Mouse (Mus musculus) heart, postnatal 10 days (tissue): Measurements from ENCODE around the gene Pgr. TPM values are rescaled to one million over a fixed set of nuclear protein-coding genes. Genes with fewer than 3 reads are reported as not detected.

Experiments
- DNase-seq, 2 experiments: peaks; one replicate each; pipeline ENCODE4 v3.0.0; 2021
- intact Hi-C: fragments of 180-260 bp; cut with DNase I; formaldehyde crosslinking; loops from one replicate; pipeline ENCODE4 v1.15.1; 2025
- total RNA-seq, 2 experiments: library from RNA; stranded (reverse); gene quantifications; 2 replicates each; pipeline ENCODE4 v1.2.3; 2021

Gene Pgr
- under 1 TPM in 1 of 2 experiments, not detected in 1; 0.05 TPM for total RNA-seq

- no peak for DNase-seq
- intact Hi-C loops = no loop called here
These were observed at the start of gene Pgr for GRCm38 (mm10) chr9:8899616-8900202. Gene Pgr (plus strand): TSS chr9:8899833.

DNA sequence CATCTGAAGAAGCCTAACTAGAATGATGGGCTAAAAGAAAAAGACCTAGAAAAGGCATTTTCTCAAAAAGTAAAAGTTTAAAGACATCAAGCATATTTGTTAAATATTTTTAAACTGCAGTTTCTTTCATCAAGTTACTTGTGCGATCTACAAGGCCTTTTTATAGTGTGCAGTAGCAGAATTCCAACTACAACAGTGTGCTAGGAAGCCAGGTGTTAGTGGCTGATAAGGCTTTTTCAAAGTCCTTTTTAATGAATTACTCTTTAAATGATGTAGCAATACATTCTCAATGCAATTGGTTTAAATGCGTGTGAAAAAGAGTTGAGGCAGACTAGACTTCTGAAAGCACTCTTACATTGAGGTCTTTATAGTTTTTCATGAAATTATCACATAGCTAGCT is 42.2 kb upstream of the Pgr start:
- intact Hi-C loops = no loop called here
- no peak for DNase-seq

DNA sequence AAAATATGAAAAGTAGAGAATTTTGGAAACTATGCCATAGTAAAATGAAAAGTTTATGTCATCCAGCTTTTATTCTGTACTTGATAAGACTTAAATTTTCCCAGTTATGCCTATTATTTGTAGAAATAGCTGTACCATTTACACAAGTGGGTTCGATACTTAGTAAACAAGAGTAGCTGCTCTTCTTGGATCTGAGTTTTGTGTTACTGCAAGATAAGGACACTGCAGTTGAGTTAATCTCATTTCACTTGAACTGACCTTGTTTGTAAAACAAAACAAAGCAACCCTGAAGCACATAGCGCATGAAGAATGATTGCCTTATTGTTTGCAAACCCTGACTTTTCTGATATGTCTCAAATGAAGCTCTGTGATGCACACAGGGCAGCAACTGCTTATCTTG is 31.1 kb upstream of the Pgr start:
- DNase-seq = no peak
- intact Hi-C loops = no loop called here

DNA sequence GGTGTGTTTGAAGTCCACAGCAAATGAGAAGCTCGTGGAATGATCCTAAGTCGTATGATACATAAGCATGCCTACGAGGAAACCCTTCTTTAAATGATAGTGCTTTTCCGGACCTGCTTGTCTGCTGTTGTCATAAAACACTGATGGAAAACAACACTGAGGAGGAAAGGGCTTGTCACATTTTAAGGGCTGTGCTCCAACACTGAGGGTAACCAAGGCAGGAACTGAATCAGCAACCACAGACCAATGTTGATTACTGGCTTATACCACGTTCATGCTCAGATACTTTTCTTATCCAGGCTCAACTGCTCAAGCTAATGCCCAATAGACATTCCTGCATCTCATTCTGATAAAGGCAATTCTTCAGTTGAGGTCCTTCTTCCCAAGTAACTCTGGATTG is 4.4 kb upstream of the Pgr start:
- intact Hi-C loops = no loop called here
- DNase-seq = no peak

- intact Hi-C loops = no loop called here
- peak; percentile 2 to 6 for DNase-seq
These were observed 775 bp downstream of the Pgr start for GRCm38 (mm10) chr9:8900203-8901012.

DNA sequence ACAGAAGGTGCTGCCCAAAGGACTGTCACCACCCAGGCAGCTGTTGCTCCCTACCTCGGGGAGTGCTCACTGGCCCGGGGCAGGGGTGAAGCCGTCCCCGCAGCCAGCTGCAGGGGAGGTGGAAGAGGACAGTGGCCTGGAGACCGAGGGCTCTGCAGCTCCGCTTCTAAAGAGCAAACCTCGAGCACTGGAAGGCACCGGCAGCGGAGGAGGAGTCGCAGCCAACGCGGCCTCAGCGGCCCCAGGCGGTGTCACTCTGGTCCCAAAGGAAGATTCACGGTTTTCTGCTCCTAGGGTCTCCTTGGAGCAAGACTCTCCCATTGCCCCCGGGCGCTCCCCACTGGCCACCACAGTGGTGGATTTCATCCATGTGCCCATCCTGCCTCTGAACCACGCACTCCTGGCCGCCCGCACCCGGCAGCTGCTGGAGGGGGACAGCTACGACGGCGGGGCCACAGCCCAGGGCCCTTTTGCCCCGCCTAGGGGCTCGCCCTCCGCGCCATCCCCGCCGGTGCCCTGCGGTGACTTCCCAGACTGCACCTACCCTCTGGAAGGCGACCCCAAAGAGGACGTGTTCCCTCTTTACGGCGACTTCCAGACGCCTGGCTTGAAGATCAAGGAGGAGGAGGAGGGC is 1.5 kb downstream of the Pgr start:
- peak; percentile 3 to 5 for DNase-seq
- intact Hi-C loops = no loop called here

GRCm38 (mm10) chr9:8901647-8902131 is 2.1 kb downstream of the Pgr start:
- intact Hi-C loops = no loop called here
- DNase-seq = peak; percentile 0 to 1

DNA sequence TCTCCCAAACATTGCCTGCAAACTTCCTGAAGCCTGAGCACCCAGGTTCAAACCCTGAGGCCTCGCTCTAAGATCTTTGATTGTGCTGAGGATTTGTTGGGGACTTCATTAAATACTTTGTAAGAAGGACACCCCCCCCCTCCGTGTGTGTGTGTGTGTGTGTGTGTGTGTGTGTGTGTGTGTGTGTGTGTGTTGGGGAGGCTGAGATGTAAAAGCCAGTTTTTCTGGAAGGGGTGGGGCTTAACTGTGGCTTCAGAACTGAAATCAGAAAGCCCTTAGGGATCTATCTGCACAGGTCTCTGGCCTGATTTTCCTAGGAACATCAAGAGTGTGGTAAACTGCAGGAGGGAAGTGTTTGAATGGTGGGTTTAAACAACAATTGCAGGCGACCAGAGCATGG is 2.6 kb downstream of the Pgr start:
- intact Hi-C loops = no loop called here
- DNase-seq = no peak

GRCm38 (mm10) chr9:8927561-8927960 is 27.9 kb downstream of the Pgr start:
- no peak for DNase-seq
- intact Hi-C loops = no loop called here

DNA sequence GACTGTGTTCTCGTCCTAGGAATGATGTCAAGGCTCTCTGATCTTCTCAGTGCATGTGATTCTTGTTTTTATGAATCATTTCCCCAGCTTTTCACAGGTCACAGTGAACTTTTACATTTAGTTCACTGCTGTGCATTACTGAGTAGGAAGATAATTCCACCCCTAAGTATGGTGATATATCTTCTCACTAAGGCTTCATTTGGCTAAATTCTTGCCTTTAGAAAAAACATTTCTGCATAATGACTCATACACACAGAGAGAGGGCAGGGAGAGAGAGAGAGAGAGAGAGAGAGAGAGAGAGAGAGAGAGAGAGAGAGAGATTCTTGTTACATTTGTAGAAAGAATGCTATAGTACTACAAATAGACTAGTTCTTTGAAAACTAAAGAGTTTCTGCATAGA is 38.1 kb downstream of the Pgr start:
- DNase-seq = no peak
- intact Hi-C loops = no loop called here

GRCm38 (mm10) chr9:8953306-8953705 is 53.7 kb downstream of the Pgr start:
- no peak for DNase-seq
- intact Hi-C loops = no loop called here

DNA sequence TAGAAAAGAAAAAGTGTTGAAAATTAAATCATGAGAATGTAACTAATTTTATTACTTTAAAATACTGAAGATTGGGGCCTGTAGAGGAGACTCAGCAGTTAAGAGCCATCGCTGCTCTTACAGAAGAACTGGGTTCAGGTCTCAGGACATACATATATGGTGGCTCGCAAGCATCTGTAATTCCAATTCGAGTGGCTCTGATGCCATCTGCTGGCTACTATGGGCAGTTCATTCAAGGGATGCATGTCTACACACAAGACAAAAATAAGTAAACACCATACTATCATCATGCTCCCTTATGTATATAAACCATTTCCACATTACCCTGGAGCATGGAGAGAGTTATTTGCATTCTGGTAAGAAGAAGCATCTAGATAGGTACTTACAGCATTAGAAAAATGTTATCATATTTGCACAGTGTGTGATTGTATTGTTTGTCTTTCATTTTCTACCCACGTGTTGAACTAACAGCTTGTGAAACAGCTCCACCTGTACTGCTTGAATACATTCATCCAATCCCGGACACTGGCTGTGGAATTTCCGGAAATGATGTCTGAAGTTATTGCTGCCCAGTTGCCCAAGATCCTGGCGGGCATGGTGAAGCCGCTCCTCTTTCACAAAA is 65.0 kb downstream of the Pgr start:
- intact Hi-C loops = loop anchor here (1.0 to 10.0 kb wide), 3 partner anchors 263 to 1360 kb away; no protein-coding TSS in a partner anchor
- peak; percentile 14 to 26 for DNase-seq

DNA sequence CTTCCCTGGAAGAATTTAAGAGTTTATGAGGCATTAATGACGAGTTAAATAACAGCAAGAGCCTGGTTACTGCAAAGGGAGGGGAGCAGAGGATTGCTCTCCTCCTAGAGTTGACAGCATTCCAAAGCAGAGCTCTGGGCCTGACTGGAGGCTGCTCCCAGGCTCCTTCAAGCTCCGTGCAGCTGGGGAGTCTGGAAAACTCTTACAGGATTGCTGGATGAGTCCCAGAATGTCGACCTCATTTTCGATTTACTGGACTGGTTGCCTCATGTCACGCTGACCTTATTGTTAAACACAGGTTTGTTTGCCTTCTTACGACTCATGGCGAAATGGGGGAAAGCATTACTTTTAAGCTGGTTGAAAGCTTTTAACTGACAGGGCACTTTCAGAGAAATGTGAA is 70.6 kb downstream of the Pgr start:
- DNase-seq = peak; percentile 51 to 63
- intact Hi-C loops = no loop called here

GRCm38 (mm10) chr9:8971491-8971890 is 71.9 kb downstream of the Pgr start, which contains the start of gene Gm16485:
Gene Gm16485 (plus strand): TSS chr9:8971791.
- intact Hi-C loops = no loop called here
- DNase-seq = no peak

DNA sequence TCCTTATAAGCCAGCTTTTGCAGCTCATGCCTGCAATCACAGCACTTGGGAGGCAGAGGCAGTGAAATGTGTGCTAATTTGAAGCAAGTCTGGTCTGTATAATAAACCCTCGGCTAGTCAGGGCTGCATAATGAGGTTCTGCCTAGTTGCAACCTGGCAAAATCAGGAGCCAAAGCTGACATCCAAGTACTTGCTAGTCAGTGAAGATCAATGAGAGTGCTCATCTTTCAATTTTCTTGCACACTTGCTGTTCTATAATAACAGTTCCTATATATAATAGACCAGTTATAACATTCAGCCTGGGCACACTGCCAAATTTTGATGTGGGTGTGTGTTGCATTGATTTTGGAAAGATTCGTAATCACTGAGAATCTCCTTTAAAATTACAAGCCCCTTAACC is 78.1 kb downstream of the Pgr start:
- intact Hi-C loops = no loop called here
- no peak for DNase-seq

DNA sequence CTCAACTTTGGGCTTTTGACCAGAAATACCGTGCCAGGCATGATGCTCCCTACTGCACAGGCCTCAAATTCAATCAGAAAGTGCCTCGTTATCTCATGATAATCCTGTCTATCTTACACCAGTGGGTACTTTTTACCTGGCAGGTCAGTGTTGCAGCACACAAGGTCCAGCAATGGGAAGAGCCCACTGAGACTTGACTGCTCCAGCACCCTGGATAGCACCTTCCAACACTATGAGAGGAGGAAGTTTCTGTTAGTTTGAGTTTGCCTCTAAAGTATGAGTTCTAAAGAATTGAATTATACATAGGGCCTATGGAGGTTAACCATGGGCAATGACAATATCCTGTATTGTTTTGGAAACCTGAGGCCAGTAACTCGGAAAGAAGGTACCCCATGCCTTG is 82.7 kb downstream of the Pgr start:
- no peak for DNase-seq
- intact Hi-C loops = no loop called here

GRCm38 (mm10) chr9:8996494-8996893 is 96.9 kb downstream of the Pgr start:
- intact Hi-C loops = no loop called here
- no peak for DNase-seq

DNA sequence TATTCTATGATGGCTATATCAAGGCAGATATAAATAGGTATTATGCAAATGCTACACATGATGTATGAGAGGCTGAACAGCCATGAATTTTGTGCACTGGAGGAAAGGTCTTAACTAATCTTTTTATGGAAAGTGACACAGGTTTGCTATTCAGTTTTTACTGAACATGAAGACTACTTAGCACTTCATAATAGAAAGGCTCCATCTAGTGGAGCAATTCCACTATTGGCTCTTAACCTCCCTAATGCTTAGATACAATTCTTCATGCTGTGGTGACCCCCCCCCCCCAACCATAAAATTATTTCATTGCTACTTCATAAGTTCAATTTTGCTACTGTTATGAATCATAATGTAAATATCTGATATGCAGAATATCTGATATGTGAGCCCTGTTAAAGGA is 101.5 kb downstream of the Pgr start:
- intact Hi-C loops = no loop called here
- peak in 1 of 2 experiments; percentile 4 for DNase-seq

DNA sequence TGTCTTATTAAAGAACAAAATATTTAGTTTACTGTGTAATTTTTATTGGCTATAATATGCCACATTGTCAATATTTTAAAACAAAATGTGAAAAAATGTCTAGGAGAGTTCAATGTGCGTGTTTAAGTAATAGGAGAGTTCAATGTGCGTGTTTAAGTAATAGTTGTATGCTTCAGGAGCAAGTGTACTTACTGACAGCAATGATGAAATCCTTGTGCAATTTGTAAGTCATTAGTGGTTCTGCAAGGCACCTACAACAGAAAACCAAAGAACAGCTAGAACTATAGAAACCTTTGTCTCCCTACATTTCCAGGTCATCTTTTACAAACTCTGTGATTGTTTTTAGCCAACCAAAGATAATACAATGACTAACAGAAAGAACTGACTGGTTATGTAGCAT is 115.5 kb downstream of the Pgr start:
- no peak for DNase-seq
- intact Hi-C loops = no loop called here
